Mouse (Mus musculus): Measurements from ENCODE around the gene Sfi1. TPM values are rescaled to one million over a fixed set of nuclear protein-coding genes. Genes with fewer than 3 reads are reported as not detected.
"Not testable (repeated sequence)": the region's sequence is repeated elsewhere in the genome, so short reads cannot be mapped to it uniquely, and the experiment has no call there.

Gene Sfi1
- total and polyA plus RNA-seq, 3 experiments: 10.2 to 25.2 (median 17.4) TPM

DNA sequence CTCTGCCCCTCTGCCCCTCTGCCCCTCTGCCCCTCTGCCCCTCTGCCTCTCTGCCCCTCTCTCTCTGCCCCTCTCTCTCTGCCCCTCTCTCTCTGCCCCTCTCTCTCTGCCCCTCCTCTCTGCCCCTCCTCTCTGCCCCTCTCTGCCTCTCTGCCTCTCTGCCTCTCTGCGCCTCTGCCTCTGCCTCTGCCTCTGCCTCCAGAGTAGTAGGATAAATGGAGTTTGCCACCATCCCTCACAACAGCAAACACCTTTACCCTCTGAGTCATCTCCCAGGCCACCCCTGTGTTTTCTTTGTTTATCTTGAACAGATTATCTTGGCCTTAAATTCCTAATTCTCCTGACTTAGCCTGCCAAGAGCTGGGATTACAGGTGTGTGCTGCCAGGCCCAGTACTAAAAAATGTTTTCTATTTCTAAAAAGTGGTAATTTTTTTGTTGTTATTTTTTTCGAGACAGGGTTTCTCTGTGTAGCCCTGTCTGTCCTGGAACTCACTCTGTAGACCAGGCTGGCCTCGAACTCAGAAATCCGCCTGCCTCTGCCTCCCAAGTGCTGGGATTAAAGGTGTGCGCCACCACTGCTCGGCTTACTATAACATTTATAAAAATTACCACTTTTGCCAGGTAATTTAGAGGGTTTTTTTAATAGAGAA is 12.6 kb downstream of the Sfi1 start:
- H3K4me2 ChIP-seq (ENCODE audit: insufficient read depth, low read depth, poor library complexity, severe bottlenecking); H3K4me1 ChIP-seq (ENCODE audit: control insufficient read depth in 1 of 2, insufficient read depth in 2 of 2); in situ Hi-C loops (cut with MboI; ENCODE audit: low pct_ligation_motif_present, low pct_unique_long_range_greater_than_20kb, low sequenced_read_pairs); H3K27me3 ChIP-seq (replicated peaks); H3K9me3 ChIP-seq (replicated peaks; ENCODE audit: low read length); DNase-seq (ENCODE audit: extremely low read depth); H3K27ac ChIP-seq (ENCODE audit: insufficient read depth, low read depth); H3K9ac ChIP-seq (ENCODE audit: insufficient read depth, low read depth); dilution Hi-C loops (cut with MboI; ENCODE audit: extremely low pct_ligation_motif_present, extremely low pct_unique_long_range_greater_than_20kb, low sequenced_read_pairs); H3K79me2 ChIP-seq (replicated peaks; ENCODE audit: control insufficient read depth, extremely low read depth, insufficient read depth, poor library complexity, severe bottlenecking); H3K4me3 ChIP-seq (replicated peaks in 1 of 3; ENCODE audit: low read depth in 2 of 3, low read length in 2 of 3, poor library complexity in 1 of 3): not testable (repeated sequence)
- H3K36me3 ChIP-seq (replicated peaks in 1 of 2; ENCODE audit: control insufficient read depth in 1 of 2, insufficient read depth in 1 of 2, low read length in 1 of 2): peaks cover 5 to 11% of the 10 kb centered on the region in 2 experiments

DNA sequence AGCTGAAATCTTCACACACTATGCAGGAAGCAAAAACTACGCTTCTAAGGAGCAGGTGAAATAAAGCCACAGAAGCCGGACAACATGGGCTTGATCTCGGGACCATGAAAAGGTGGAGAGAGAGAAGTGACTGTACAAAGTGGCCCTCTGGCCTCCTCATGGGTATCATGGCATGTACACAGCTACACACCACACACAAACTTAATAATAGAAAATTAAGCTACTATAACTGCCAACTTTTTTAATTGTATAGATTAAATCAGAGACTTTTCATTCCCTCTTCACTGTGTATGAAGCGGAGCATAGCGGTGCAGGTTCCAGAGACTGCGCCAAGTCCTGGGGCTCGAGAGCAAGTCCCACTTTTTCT is 13.6 kb downstream of the Sfi1 start:
- H3K9me3 ChIP-seq (replicated peaks; ENCODE audit: low read length); H3K4me2 ChIP-seq (ENCODE audit: insufficient read depth, low read depth, poor library complexity, severe bottlenecking); H3K27me3 ChIP-seq (replicated peaks); DNase-seq (ENCODE audit: extremely low read depth); H3K9ac ChIP-seq (ENCODE audit: insufficient read depth, low read depth); H3K4me1 ChIP-seq (ENCODE audit: control insufficient read depth in 1 of 2, insufficient read depth in 2 of 2); H3K79me2 ChIP-seq (replicated peaks; ENCODE audit: control insufficient read depth, extremely low read depth, insufficient read depth, poor library complexity, severe bottlenecking); H3K4me3 ChIP-seq (replicated peaks in 1 of 3; ENCODE audit: low read depth in 2 of 3, low read length in 2 of 3, poor library complexity in 1 of 3); in situ Hi-C loops (cut with MboI; ENCODE audit: low pct_ligation_motif_present, low pct_unique_long_range_greater_than_20kb, low sequenced_read_pairs); dilution Hi-C loops (cut with MboI; ENCODE audit: extremely low pct_ligation_motif_present, extremely low pct_unique_long_range_greater_than_20kb, low sequenced_read_pairs); H3K27ac ChIP-seq (ENCODE audit: insufficient read depth, low read depth): not testable (repeated sequence)
- H3K36me3 ChIP-seq (replicated peaks in 1 of 2; ENCODE audit: control insufficient read depth in 1 of 2, insufficient read depth in 1 of 2, low read length in 1 of 2): peaks cover 5 to 11% of the 10 kb centered on the region in 2 experiments

DNA sequence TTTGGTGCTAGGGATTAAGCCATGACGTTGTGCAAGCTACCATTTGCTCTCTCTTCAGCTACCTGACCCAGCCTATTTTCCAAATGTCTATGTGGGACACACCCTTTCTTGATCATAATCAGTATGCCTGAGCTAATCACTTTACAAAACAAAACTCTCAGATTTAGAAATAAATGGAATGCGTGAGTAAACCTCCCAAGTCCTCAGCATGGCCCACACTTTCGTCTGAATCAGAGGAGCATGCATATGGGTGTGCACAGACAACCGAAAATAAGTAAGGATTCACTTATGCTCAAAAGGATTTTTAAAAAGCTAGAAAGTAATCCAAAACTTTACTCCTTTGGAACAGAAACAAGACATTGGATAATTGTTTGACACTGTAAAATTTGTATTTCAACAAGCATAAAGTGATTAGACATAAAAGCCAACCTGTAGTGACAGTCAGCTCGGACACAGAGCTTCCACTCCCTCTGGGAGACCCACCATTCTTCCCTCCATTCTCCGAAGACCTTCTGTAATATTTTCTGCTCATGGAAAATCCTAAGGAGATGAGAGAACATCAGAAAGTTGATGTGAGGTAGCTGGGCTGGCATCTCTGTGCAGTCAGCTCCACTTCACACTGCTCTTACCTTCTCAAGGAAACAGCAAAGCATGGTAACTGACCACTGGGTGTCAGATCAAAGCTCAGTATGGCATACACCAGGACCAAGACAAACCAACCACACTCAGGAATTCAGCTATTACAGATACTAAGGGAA is 14.1 kb downstream of the Sfi1 start:
- H3K79me2 ChIP-seq (replicated peaks; ENCODE audit: control insufficient read depth, extremely low read depth, insufficient read depth, poor library complexity, severe bottlenecking); dilution Hi-C loops (cut with MboI; ENCODE audit: extremely low pct_ligation_motif_present, extremely low pct_unique_long_range_greater_than_20kb, low sequenced_read_pairs); H3K4me1 ChIP-seq (ENCODE audit: control insufficient read depth in 1 of 2, insufficient read depth in 2 of 2); H3K4me2 ChIP-seq (ENCODE audit: insufficient read depth, low read depth, poor library complexity, severe bottlenecking); H3K9me3 ChIP-seq (replicated peaks; ENCODE audit: low read length); DNase-seq (ENCODE audit: extremely low read depth); H3K9ac ChIP-seq (ENCODE audit: insufficient read depth, low read depth); in situ Hi-C loops (cut with MboI; ENCODE audit: low pct_ligation_motif_present, low pct_unique_long_range_greater_than_20kb, low sequenced_read_pairs); H3K27me3 ChIP-seq (replicated peaks); H3K4me3 ChIP-seq (replicated peaks in 1 of 3; ENCODE audit: low read depth in 2 of 3, low read length in 2 of 3, poor library complexity in 1 of 3); H3K27ac ChIP-seq (ENCODE audit: insufficient read depth, low read depth): not testable (repeated sequence)
- peaks cover 5 to 11% of the 10 kb centered on the region in 2 experiments for H3K36me3 ChIP-seq (replicated peaks in 1 of 2; ENCODE audit: control insufficient read depth in 1 of 2, insufficient read depth in 1 of 2, low read length in 1 of 2)

DNA sequence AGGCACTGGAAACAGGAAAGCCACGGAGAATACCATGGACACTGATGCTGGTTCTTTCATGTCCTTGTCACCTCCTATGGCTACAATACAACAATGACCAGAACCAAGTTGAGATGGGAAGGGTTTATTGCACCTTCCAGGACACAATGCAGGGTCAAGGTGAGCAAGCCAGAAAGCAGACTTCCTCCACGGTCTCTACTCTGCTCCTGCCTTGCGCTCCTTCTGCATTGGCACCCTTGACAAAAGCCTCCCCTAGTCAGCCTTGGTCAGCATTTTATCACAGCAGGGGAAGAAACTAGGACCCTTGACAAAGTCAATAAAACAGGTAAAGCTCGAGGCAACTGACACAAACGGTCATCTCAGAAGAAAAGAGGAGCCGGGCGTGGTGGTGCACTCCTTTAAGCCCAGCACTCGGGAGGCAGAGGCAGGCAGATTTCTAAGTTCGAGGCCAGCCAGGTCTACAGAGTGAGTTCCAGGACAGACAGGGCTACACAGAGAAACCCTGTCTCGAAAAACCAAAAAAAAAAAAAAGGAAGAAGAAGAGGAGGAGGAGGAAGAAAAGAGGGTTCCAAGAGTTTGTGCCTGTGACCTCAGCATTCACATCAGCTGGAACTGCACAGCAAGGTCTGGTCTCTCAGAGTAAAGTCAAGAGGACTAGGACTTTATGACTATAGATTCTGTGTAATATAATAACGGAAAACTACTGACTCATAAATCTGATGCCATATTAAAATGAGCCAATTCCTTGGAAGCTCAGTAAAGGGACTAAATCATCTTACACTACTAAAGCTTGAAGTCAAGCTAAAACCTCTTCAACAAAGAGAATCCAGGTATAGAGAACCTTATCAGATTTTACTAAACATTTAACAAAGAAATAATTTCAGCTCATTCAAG is 19.6 kb downstream of the Sfi1 start:
- H3K27me3 ChIP-seq (replicated peaks); H3K9me3 ChIP-seq (replicated peaks; ENCODE audit: low read length); H3K27ac ChIP-seq (ENCODE audit: insufficient read depth, low read depth); H3K4me3 ChIP-seq (replicated peaks in 1 of 3; ENCODE audit: low read depth in 2 of 3, low read length in 2 of 3, poor library complexity in 1 of 3); H3K4me1 ChIP-seq (ENCODE audit: control insufficient read depth in 1 of 2, insufficient read depth in 2 of 2); H3K4me2 ChIP-seq (ENCODE audit: insufficient read depth, low read depth, poor library complexity, severe bottlenecking); DNase-seq (ENCODE audit: extremely low read depth); dilution Hi-C loops (cut with MboI; ENCODE audit: extremely low pct_ligation_motif_present, extremely low pct_unique_long_range_greater_than_20kb, low sequenced_read_pairs); in situ Hi-C loops (cut with MboI; ENCODE audit: low pct_ligation_motif_present, low pct_unique_long_range_greater_than_20kb, low sequenced_read_pairs); H3K9ac ChIP-seq (ENCODE audit: insufficient read depth, low read depth); H3K79me2 ChIP-seq (replicated peaks; ENCODE audit: control insufficient read depth, extremely low read depth, insufficient read depth, poor library complexity, severe bottlenecking): not testable (repeated sequence)
- peaks cover 5 to 12% of the 10 kb centered on the region in 2 experiments for H3K36me3 ChIP-seq (replicated peaks in 1 of 2; ENCODE audit: control insufficient read depth in 1 of 2, insufficient read depth in 1 of 2, low read length in 1 of 2)

DNA sequence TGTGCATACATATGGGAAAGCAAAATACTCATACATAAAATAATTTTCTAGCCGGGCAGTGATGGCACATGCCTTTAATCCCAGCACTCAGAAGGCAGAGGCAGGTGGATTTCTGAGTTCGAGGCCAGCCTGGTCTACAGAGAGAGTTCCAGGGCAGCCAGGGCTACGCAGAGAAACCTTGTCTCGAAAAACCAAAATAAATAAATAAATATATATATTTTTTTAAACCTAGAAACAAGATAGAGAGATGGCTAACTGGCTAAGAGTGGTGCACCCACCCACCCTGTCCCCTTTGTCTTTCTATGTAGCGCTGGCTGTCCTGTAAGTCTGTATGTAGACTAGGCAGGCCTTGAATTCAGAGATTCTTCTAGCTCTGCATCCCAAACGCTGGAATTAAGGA is 20.7 kb downstream of the Sfi1 start:
- H3K79me2 ChIP-seq (replicated peaks; ENCODE audit: control insufficient read depth, extremely low read depth, insufficient read depth, poor library complexity, severe bottlenecking); DNase-seq (ENCODE audit: extremely low read depth); H3K4me2 ChIP-seq (ENCODE audit: insufficient read depth, low read depth, poor library complexity, severe bottlenecking); H3K27me3 ChIP-seq (replicated peaks); dilution Hi-C loops (cut with MboI; ENCODE audit: extremely low pct_ligation_motif_present, extremely low pct_unique_long_range_greater_than_20kb, low sequenced_read_pairs); H3K4me3 ChIP-seq (replicated peaks in 1 of 3; ENCODE audit: low read depth in 2 of 3, low read length in 2 of 3, poor library complexity in 1 of 3); H3K4me1 ChIP-seq (ENCODE audit: control insufficient read depth in 1 of 2, insufficient read depth in 2 of 2); H3K9me3 ChIP-seq (replicated peaks; ENCODE audit: low read length); H3K27ac ChIP-seq (ENCODE audit: insufficient read depth, low read depth); H3K9ac ChIP-seq (ENCODE audit: insufficient read depth, low read depth); H3K36me3 ChIP-seq (replicated peaks in 1 of 2; ENCODE audit: control insufficient read depth in 1 of 2, insufficient read depth in 1 of 2, low read length in 1 of 2); in situ Hi-C loops (cut with MboI; ENCODE audit: low pct_ligation_motif_present, low pct_unique_long_range_greater_than_20kb, low sequenced_read_pairs): not testable (repeated sequence)

DNA sequence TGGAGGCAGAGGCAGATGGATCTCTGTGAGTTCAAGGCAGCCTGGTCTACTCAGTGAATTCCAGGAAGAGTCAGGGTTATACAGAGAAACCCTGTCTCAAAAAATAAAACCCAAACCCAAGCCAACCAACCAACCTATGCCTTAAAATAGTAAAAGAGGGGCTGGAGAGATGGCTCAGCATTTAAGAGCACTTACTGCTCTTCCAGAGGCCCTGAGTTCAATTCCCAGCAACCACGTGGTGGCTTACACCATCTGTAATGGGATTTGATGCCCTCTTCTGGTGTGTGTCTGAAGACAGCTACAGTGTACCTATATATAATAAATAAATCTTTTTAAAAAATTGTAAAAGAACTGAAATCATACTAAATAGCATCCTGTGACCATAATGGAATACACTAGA is 21.3 kb downstream of the Sfi1 start:
- DNase-seq (ENCODE audit: extremely low read depth); dilution Hi-C loops (cut with MboI; ENCODE audit: extremely low pct_ligation_motif_present, extremely low pct_unique_long_range_greater_than_20kb, low sequenced_read_pairs); in situ Hi-C loops (cut with MboI; ENCODE audit: low pct_ligation_motif_present, low pct_unique_long_range_greater_than_20kb, low sequenced_read_pairs); H3K9me3 ChIP-seq (replicated peaks; ENCODE audit: low read length); H3K36me3 ChIP-seq (replicated peaks in 1 of 2; ENCODE audit: control insufficient read depth in 1 of 2, insufficient read depth in 1 of 2, low read length in 1 of 2); H3K27me3 ChIP-seq (replicated peaks); H3K4me3 ChIP-seq (replicated peaks in 1 of 3; ENCODE audit: low read depth in 2 of 3, low read length in 2 of 3, poor library complexity in 1 of 3); H3K79me2 ChIP-seq (replicated peaks; ENCODE audit: control insufficient read depth, extremely low read depth, insufficient read depth, poor library complexity, severe bottlenecking); H3K4me1 ChIP-seq (ENCODE audit: control insufficient read depth in 1 of 2, insufficient read depth in 2 of 2); H3K9ac ChIP-seq (ENCODE audit: insufficient read depth, low read depth); H3K4me2 ChIP-seq (ENCODE audit: insufficient read depth, low read depth, poor library complexity, severe bottlenecking); H3K27ac ChIP-seq (ENCODE audit: insufficient read depth, low read depth): not testable (repeated sequence)
